Mouse (Mus musculus): ENCODE results near the gene Dtnbp1. TPM values are rescaled to one million over a fixed set of nuclear protein-coding genes. Genes with fewer than 3 reads are reported as not detected.

The Dtnbp1 gene
- 9.5 TPM for polyA plus RNA-seq (2014; fragmentation: Illumina TruSeq; extraction: RNeasy Lipid Tissue Mini Kit (QIAGEN cat#74804); ENCODE audit: low read depth, low replicate concordance)

GRCm38 (mm10) chr13:45001911-45002615 lies at the start of gene Dtnbp1:
TSS of gene Dtnbp1 (minus strand) at chr13:45002147.

Other genes with a start within 250 kb of the Dtnbp1 start
- gene Gm9817, start 76.5 kb upstream of the Dtnbp1 start, polyA plus RNA-seq (2014; fragmentation: Illumina TruSeq; extraction: RNeasy Lipid Tissue Mini Kit (QIAGEN cat#74804); ENCODE audit: low read depth, low replicate concordance) = not detected